Mouse (Mus musculus): ENCODE measurements around the gene Klhl11. TPM values are rescaled to one million over a fixed set of nuclear protein-coding genes. Genes with fewer than 3 reads are reported as not detected.

Klhl11 gene
- 14.1 and 15.4 TPM in 2 replicates for polyA plus RNA-seq (2016; fragmentation: Nextera tagmentation; extraction: Ambion mirVana)

GRCm38 (mm10) chr11:100472197-100472934, at the start of gene Klhl11:
Klhl11 (minus strand) TSS chr11:100472741.
- H3K4me3 ChIP-seq (replicated peaks): peak within 1 kb of the TSS; percentile 93
- under 1% methylated on average over 83 of the region's 83 CpGs for WGBS
- H3K4me2 ChIP-seq: peak within 1 kb of the TSS; percentile 90
- H3K36me3 ChIP-seq: peaks cover 23% of the 10 kb centered on the region
- H3K27me3 ChIP-seq: no peaks in the 10 kb centered on the region
- H3K9ac ChIP-seq (replicated peaks): peak within 1 kb of the TSS; percentile 94
- peak; percentile 79 for ATAC-seq (ENCODE audit: insufficient number of reproducible peaks, insufficient read depth, low FRiP score, low TSS enrichment, low read depth)
- H3K27ac ChIP-seq: peak within 1 kb of the TSS; percentile 77
- H3K9me3 ChIP-seq: no peaks in the 10 kb centered on the region
- H3K4me1 ChIP-seq (replicated peaks): peaks cover 20% of the 10 kb centered on the region

- no peak for ATAC-seq (ENCODE audit: insufficient number of reproducible peaks, insufficient read depth, low FRiP score, low TSS enrichment, low read depth)
- H3K27me3 ChIP-seq: no peaks in the 10 kb centered on the region
- H3K9me3 ChIP-seq: no peaks in the 10 kb centered on the region
- H3K9ac ChIP-seq (replicated peaks): no peak overlapping the region
- H3K4me3 ChIP-seq (replicated peaks): no peak overlapping the region
- peaks cover 88% of the 10 kb centered on the region for H3K36me3 ChIP-seq
- no peak overlapping the region for H3K4me2 ChIP-seq
- peaks cover 13% of the 10 kb centered on the region for H3K4me1 ChIP-seq (replicated peaks)
- 78% methylated on average over 15 of the region's 15 CpGs for WGBS
- H3K27ac ChIP-seq: no peak overlapping the region
Observed at GRCm38 (mm10) chr11:100520838-100521237, 48.3 kb upstream of the Klhl11 start.

- Histone ChIP-seq H3K4me2 (no peak overlapping the region), H3K27me3 (no peaks in the 10 kb centered on the region), H3K36me3 (peaks cover 100% of the 10 kb centered on the region)
Observed at GRCm38 (mm10) chr11:100519188-100519587, 46.6 kb upstream of the Klhl11 start.

GRCm38 (mm10) chr11:100518188-100518591, 45.6 kb upstream of the Klhl11 start:
- H3K27me3 ChIP-seq: no peaks in the 10 kb centered on the region
- ATAC-seq (ENCODE audit: insufficient number of reproducible peaks, insufficient read depth, low FRiP score, low TSS enrichment, low read depth): no peak
- H3K9ac ChIP-seq (replicated peaks): no peak overlapping the region
- no peak overlapping the region for H3K4me3 ChIP-seq (replicated peaks)
- H3K9me3 ChIP-seq: no peaks in the 10 kb centered on the region
- WGBS: 61% methylated on average over 5 of the region's 5 CpGs
- 0 out of 2 replicates have a peak overlapping the region, but pooled peaks have one; percentile 45 for H3K27ac ChIP-seq
- no peaks in the 10 kb centered on the region for H3K4me1 ChIP-seq (replicated peaks)
- H3K4me2 ChIP-seq: no peak overlapping the region
- H3K36me3 ChIP-seq: peaks cover 100% of the 10 kb centered on the region

More at GRCm38 (mm10) chr11:100519188-100519587, 46.6 kb upstream of the Klhl11 start:
- no peaks in the 10 kb centered on the region for H3K4me1 ChIP-seq (replicated peaks)
- H3K9ac ChIP-seq (replicated peaks): no peak overlapping the region
- 85% methylated on average over 7 of the region's 7 CpGs for WGBS
- no peak for ATAC-seq (ENCODE audit: insufficient number of reproducible peaks, insufficient read depth, low FRiP score, low TSS enrichment, low read depth)
- no peak overlapping the region for H3K4me3 ChIP-seq (replicated peaks)
- no peak overlapping the region for H3K27ac ChIP-seq
- no peaks in the 10 kb centered on the region for H3K9me3 ChIP-seq

GRCm38 (mm10) chr11:100516291-100516690, 43.8 kb upstream of the Klhl11 start:
- Histone ChIP-seq H3K27ac (no peak overlapping the region), H3K36me3 (peaks cover 99% of the 10 kb centered on the region), H3K9me3 (no peaks in the 10 kb centered on the region), H3K27me3 (no peaks in the 10 kb centered on the region), H3K4me3 (replicated peaks) (no peak overlapping the region), H3K4me2 (no peak overlapping the region), H3K4me1 (replicated peaks) (no peaks in the 10 kb centered on the region), H3K9ac (replicated peaks) (no peak overlapping the region; the same call in 1 of the 2 replicates)
- no peak for ATAC-seq (ENCODE audit: insufficient number of reproducible peaks, insufficient read depth, low FRiP score, low TSS enrichment, low read depth)
- WGBS: 77% methylated on average over 9 of the region's 9 CpGs

- Histone ChIP-seq H3K36me3 (peaks cover 99% of the 10 kb centered on the region), H3K4me1 (replicated peaks) (no peaks in the 10 kb centered on the region), H3K4me2 (no peak overlapping the region), H3K9me3 (no peaks in the 10 kb centered on the region), H3K27ac (no peak overlapping the region), H3K27me3 (no peaks in the 10 kb centered on the region), H3K9ac (replicated peaks) (no peak overlapping the region), H3K4me3 (replicated peaks) (no peak overlapping the region)
- WGBS: 94% methylated on average over 9 of the region's 9 CpGs
- ATAC-seq (ENCODE audit: insufficient number of reproducible peaks, insufficient read depth, low FRiP score, low TSS enrichment, low read depth): no peak
Observed at GRCm38 (mm10) chr11:100515789-100516188, 43.2 kb upstream of the Klhl11 start.

- Histone ChIP-seq H3K27me3 (no peaks in the 10 kb centered on the region), H3K4me1 (replicated peaks) (no peaks in the 10 kb centered on the region), H3K36me3 (peaks cover 99% of the 10 kb centered on the region), H3K27ac (no peak overlapping the region), H3K9ac (replicated peaks) (no peak overlapping the region), H3K9me3 (no peaks in the 10 kb centered on the region), H3K4me2 (no peak overlapping the region), H3K4me3 (replicated peaks) (no peak overlapping the region)
- 91% methylated on average over 9 of the region's 9 CpGs for WGBS
- no peak for ATAC-seq (ENCODE audit: insufficient number of reproducible peaks, insufficient read depth, low FRiP score, low TSS enrichment, low read depth)
Observed at GRCm38 (mm10) chr11:100515061-100515460, 42.5 kb upstream of the Klhl11 start.

- Histone ChIP-seq H3K27me3 (no peaks in the 10 kb centered on the region), H3K36me3 (peaks cover 99% of the 10 kb centered on the region), H3K4me1 (replicated peaks) (no peaks in the 10 kb centered on the region), H3K4me3 (replicated peaks) (no peak overlapping the region), H3K27ac (no peak overlapping the region), H3K4me2 (no peak overlapping the region), H3K9ac (replicated peaks) (no peak overlapping the region), H3K9me3 (no peaks in the 10 kb centered on the region)
- WGBS: 86% methylated on average over 10 of the region's 10 CpGs
- ATAC-seq (ENCODE audit: insufficient number of reproducible peaks, insufficient read depth, low FRiP score, low TSS enrichment, low read depth): no peak
Observed at GRCm38 (mm10) chr11:100513716-100514115, 41.2 kb upstream of the Klhl11 start.

- no peaks in the 10 kb centered on the region for H3K9me3 ChIP-seq
- WGBS: 96% methylated on average over 1 of the region's 1 CpGs
- ATAC-seq (ENCODE audit: insufficient number of reproducible peaks, insufficient read depth, low FRiP score, low TSS enrichment, low read depth): no peak
- H3K4me3 ChIP-seq (replicated peaks): no peak overlapping the region
- H3K4me2 ChIP-seq: no peak overlapping the region
- H3K36me3 ChIP-seq: peaks cover 98% of the 10 kb centered on the region
- no peaks in the 10 kb centered on the region for H3K4me1 ChIP-seq (replicated peaks)
- H3K27me3 ChIP-seq: no peaks in the 10 kb centered on the region
- H3K9ac ChIP-seq (replicated peaks): no peak overlapping the region
- no peak overlapping the region for H3K27ac ChIP-seq
Observed at GRCm38 (mm10) chr11:100512384-100512783, 39.8 kb upstream of the Klhl11 start.

- no peak overlapping the region for H3K9ac ChIP-seq (replicated peaks)
- peaks cover 98% of the 10 kb centered on the region for H3K36me3 ChIP-seq
- H3K27ac ChIP-seq: no peak overlapping the region
- no peak for ATAC-seq (ENCODE audit: insufficient number of reproducible peaks, insufficient read depth, low FRiP score, low TSS enrichment, low read depth)
- H3K27me3 ChIP-seq: no peaks in the 10 kb centered on the region
- no peaks in the 10 kb centered on the region for H3K4me1 ChIP-seq (replicated peaks)
- WGBS: 93% methylated on average over 2 of the region's 2 CpGs
- H3K4me2 ChIP-seq: no peak overlapping the region
- H3K4me3 ChIP-seq (replicated peaks): no peak overlapping the region
- H3K9me3 ChIP-seq: no peaks in the 10 kb centered on the region
Observed at GRCm38 (mm10) chr11:100510556-100510955, 38.0 kb upstream of the Klhl11 start.

- no peak overlapping the region for H3K4me3 ChIP-seq (replicated peaks)
- no peak overlapping the region for H3K4me2 ChIP-seq
- H3K4me1 ChIP-seq (replicated peaks): no peaks in the 10 kb centered on the region
- H3K27ac ChIP-seq: no peak overlapping the region
- peaks cover 98% of the 10 kb centered on the region for H3K36me3 ChIP-seq
- no peaks in the 10 kb centered on the region for H3K9me3 ChIP-seq
- H3K9ac ChIP-seq (replicated peaks): no peak overlapping the region
- 91% methylated on average over 8 of the region's 8 CpGs for WGBS
- no peaks in the 10 kb centered on the region for H3K27me3 ChIP-seq
- ATAC-seq (ENCODE audit: insufficient number of reproducible peaks, insufficient read depth, low FRiP score, low TSS enrichment, low read depth): no peak
Observed at GRCm38 (mm10) chr11:100505997-100506396, 33.5 kb upstream of the Klhl11 start.
